Mouse (Mus musculus) kidney, postnatal 4 days (tissue): ENCODE results near the gene Mal.
"Not testable (repeated sequence)": the region's sequence is repeated elsewhere in the genome, so short reads cannot be mapped to it uniquely, and the experiment has no call there.

Experiments
- DNase-seq, 2 experiments: peaks; one replicate each; pipeline ENCODE4 v3.0.0; 2021; ENCODE audit warnings: mixed read lengths in 2 of 2

Gene Mal

GRCm38 (mm10) chr2:127624786-127625185 lies 31.7 kb downstream of the Mal start:
- no peak for DNase-seq

- DNase-seq, result no peak
Observed at GRCm38 (mm10) chr2:127622065-127622464, 34.4 kb downstream of the Mal start.

- no peak for DNase-seq
Observed at GRCm38 (mm10) chr2:127619311-127619710, 37.2 kb downstream of the Mal start.

GRCm38 (mm10) chr2:127612288-127612687 lies 44.2 kb downstream of the Mal start:
- DNase-seq, result no peak

GRCm38 (mm10) chr2:127611386-127611785 lies 45.1 kb downstream of the Mal start:
- no peak for DNase-seq

GRCm38 (mm10) chr2:127608986-127609385 lies 47.5 kb downstream of the Mal start:
- peak in 1 of 2 experiments; percentile 32 for DNase-seq

- peak in 1 of 2 experiments; percentile 14 for DNase-seq
Observed at GRCm38 (mm10) chr2:127608234-127608633, 48.3 kb downstream of the Mal start.

- DNase-seq, result no peak
Observed at GRCm38 (mm10) chr2:127605203-127605602, 51.3 kb downstream of the Mal start.

GRCm38 (mm10) chr2:127603383-127603782 lies 53.1 kb downstream of the Mal start:
- DNase-seq, result not testable (repeated sequence)

GRCm38 (mm10) chr2:127590840-127591239 lies 65.7 kb downstream of the Mal start:
- peak; percentile 13 to 33 for DNase-seq

GRCm38 (mm10) chr2:127590204-127590603 lies 66.3 kb downstream of the Mal start:
- DNase-seq, result peak; percentile 12 to 13

- no peak for DNase-seq
Observed at GRCm38 (mm10) chr2:127588897-127589296, 67.6 kb downstream of the Mal start.

- DNase-seq, result no peak
Observed at GRCm38 (mm10) chr2:127587514-127587844, 69.0 kb downstream of the Mal start.

- DNase-seq, result peak; percentile 92 to 94
Observed at GRCm38 (mm10) chr2:127586694-127587513, 69.6 kb downstream of the Mal start, which contains the start of the genes Zfp661 and Mrps5. Gene Zfp661 (minus strand): TSS chr2:127587094. Gene Mrps5 (plus strand): TSS chr2:127587222.

GRCm38 (mm10) chr2:127584436-127584858 lies 72.0 kb downstream of the Mal start:
- DNase-seq, result peak; percentile 93 to 96
